Mouse (Mus musculus): Measurements from ENCODE around the gene Aste1.

Gene Aste1

DNA sequence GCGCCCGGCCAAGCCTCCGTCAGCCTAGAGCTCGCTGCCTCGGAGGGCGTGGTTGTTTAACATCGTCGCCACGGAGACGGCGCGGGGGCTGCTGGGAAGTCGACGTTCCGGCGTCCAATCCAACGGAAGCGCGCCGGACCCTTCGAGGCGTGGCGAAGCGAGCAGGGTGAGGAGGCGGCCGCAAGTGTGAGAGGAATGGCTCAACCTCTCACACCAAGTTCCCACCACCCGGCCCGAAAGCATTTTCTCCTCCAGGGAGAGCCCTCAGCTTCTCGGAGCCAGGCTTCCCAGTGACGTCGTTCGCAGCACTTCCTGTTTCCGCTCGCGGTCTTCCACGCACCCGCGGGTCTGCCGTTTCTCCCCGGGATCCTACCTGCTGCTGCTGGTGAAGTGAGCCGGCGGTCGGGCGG is at the start of gene Aste1, which contains the start of gene Nek11:
Gene Aste1 (plus strand): TSS at position 175 of the 410 bp plus-strand sequence.
Gene Nek11 (minus strand): TSS at position 307 of the 410 bp plus-strand sequence.
- peak; percentile 93 for DNase-seq (ENCODE audit: extremely low spot score, low spot score)

- DNase-seq (ENCODE audit: extremely low spot score, low spot score): no peak
These were observed 46.8 kb upstream of the Aste1 start for GRCm38 (mm10) chr9:105348242-105349031.

DNA sequence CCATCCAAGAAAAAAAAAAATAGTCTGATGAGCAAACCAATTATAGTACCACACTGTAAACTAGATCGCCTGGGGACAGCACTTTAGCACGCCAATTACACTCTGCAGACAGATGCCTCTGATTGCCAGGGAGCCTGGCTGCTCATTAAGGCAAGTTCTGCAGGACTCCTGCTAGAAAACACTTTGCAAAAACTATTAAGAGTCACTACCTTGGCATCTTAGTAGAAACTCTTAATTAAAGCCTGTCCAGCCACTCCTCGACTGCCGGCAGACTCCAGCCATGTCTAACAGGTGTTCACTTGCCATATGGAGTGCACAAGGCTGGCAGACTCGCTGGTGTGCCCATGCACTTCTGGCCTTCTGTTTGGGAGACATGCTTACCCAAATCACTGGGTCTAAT is 46.2 kb upstream of the Aste1 start:
- DNase-seq (ENCODE audit: extremely low spot score, low spot score): no peak

- DNase-seq (ENCODE audit: extremely low spot score, low spot score): no peak
These were observed 33.0 kb upstream of the Aste1 start for GRCm38 (mm10) chr9:105362181-105362580.

DNA sequence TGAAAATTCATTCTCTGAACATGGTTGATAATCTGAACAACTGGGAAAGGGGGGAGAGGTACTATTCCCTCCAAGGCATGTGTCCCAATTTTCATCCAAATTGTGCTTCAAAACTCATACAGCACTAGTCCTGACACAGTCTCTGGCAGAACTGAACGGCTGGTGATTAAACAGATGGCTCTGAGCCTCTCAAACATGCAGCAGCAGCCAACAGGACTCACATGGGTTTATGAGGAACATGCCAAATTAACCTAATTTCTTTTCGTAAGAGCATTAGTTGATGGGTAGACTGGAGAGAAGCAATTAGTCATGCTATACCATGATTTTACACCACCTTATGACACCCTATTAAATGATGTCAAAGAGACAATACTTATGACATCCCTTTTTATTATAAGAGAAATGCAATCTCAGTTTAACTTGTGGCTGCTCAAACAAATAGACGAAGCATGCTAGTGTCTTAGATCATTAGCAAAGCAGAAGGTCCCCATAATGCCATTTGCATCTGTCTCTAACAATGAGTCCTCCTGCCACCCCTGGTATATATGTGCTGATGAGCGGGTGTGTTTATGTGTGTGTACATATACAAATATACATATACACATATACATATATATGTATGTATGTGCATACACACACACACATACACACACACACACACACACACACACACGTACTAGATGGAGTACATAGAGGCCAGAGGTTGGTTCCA is 31.5 kb upstream of the Aste1 start:
- DNase-seq (ENCODE audit: extremely low spot score, low spot score): no peak

DNA sequence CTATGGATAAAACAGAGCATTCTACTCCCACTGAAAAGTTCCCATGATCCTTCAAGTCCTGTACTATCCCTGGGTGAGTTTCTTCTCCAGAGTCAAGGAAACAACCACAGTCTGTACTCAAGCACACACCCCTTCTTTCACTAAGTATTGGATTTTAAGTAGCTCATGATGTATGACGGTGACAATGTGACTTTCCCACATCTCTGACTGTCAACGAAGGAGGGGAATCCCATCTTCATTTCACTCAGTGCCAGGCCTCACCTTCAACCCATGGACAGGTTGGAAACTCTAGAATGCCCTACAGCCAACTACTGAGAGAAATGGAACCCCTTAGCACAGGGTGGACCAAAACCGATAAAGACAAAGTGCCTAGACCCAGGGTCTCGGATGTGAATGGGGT is 29.0 kb upstream of the Aste1 start:
- DNase-seq (ENCODE audit: extremely low spot score, low spot score): no peak

- DNase-seq (ENCODE audit: extremely low spot score, low spot score): no peak
These were observed 26.6 kb upstream of the Aste1 start for GRCm38 (mm10) chr9:105368605-105369004.

DNA sequence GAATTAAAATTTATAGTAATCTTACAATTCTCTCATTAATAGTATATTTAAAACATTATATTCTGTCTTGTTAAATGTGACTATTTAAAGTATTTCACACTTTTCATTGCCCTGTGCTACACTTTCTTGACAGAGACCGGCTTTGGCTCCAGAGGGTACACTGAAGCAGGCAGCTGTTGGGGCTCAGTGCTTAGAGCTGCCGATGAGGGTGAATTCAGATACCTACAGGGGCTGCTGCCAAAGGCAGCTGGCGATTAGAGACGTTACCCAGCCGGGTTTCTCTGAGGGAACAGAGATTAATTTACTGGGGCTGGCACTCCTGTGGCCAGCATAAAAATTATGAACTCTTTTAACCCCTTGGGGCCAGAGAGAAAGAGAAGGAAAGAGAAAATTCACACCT is 20.8 kb upstream of the Aste1 start:
- DNase-seq (ENCODE audit: extremely low spot score, low spot score): no peak

- DNase-seq (ENCODE audit: extremely low spot score, low spot score): no peak
These were observed 18.8 kb upstream of the Aste1 start for GRCm38 (mm10) chr9:105376411-105376810.

DNA sequence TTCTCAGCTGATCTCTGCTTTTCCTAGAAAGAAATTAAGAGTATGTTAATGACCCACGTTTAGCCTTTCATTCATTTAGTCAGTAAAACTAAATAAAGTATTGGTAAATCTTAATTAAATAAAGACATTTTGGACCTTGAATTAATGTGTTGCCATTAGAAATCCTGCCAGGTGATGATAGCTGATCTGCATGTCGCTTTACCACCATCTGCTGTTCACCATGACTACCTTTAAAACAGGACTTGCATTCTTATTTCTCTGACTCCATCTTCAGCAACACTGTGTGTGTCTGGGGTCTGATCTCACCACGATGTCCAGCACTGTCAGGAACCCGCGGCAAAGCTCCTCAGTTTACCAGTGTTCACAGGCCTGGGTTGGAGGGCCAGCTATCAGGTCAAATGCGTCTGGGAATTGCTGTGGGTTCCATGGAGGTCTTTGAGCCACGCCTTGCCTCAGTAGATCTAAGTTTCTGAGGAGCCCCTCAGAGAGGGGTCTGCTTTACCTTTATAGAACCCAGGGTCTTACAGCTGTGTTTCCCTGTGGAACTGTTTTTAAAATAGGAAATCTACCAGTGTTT is 18.1 kb upstream of the Aste1 start:
- DNase-seq (ENCODE audit: extremely low spot score, low spot score): no peak

GRCm38 (mm10) chr9:105377622-105378021 is 17.6 kb upstream of the Aste1 start:
- no peak for DNase-seq (ENCODE audit: extremely low spot score, low spot score)

- no peak for DNase-seq (ENCODE audit: extremely low spot score, low spot score)
These were observed 15.6 kb upstream of the Aste1 start for GRCm38 (mm10) chr9:105379533-105380145.

- DNase-seq (ENCODE audit: extremely low spot score, low spot score): no peak
These were observed 7.8 kb upstream of the Aste1 start for GRCm38 (mm10) chr9:105387403-105387802.

DNA sequence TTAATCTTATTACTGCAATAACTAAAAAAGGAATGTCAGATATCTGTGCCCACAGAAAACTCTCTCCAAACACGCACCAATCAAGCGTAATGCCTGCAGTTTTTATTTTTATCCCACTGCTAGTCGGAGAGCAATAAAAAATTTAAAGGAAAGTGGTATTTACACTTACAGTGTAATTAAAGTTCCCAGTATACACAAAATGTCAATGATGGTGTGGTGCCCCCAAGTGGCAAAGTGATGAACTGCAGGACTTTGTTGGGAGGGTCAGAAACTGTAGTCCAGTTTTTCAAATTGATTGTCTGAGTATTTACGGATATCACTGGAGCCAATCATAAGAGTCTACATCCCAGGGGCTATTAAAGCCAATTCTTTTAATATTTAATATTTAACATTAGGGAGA is 5.9 kb upstream of the Aste1 start:
- peak; percentile 71 for DNase-seq (ENCODE audit: extremely low spot score, low spot score)

DNA sequence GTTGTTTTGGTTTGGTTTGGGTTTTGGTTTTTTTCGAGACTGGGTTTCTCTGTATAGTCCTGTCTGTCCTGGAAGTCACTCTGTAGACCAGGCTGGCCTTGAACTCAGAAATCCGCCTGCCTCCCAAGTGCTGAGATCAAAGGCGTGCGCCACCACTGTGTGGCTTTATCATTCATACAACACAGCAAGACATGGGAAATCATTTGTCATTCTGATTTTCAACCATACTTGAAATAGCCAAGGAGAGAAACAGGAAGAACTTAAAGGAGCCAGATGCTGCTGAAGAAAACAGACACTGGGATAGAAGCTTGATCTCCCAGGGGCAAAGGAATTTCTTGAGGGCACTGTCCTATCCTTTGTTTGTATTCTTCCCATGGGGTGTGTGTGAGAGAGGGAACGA is 4.6 kb upstream of the Aste1 start:
- DNase-seq (ENCODE audit: extremely low spot score, low spot score): no peak

GRCm38 (mm10) chr9:105394720-105395119 is 472 bp upstream of the Aste1 start:
- no peak for DNase-seq (ENCODE audit: extremely low spot score, low spot score)

GRCm38 (mm10) chr9:105408549-105408948 is 13.4 kb downstream of the Aste1 start:
- DNase-seq (ENCODE audit: extremely low spot score, low spot score): no peak

- no peak for DNase-seq (ENCODE audit: extremely low spot score, low spot score)
These were observed 63.8 kb downstream of the Aste1 start for GRCm38 (mm10) chr9:105459032-105459431.

GRCm38 (mm10) chr9:105461496-105461895 is 66.3 kb downstream of the Aste1 start:
- no peak for DNase-seq (ENCODE audit: extremely low spot score, low spot score)

Measured in neural tube, embryonic 10.5 days (tissue).